Mouse (Mus musculus) liver, embryonic 16.5 days (tissue): ENCODE results near the gene Atp1a1. TPM values are rescaled to one million over a fixed set of nuclear protein-coding genes. Genes with fewer than 3 reads are reported as not detected.

Experiments used
- ATAC-seq: fragments of 200-750 bp; cut with Nextera tagmentation; 2 replicates; pipeline ENCODE4 v1.8.0; 2017; ENCODE audit warnings: low read depth, mild to moderate bottlenecking, moderate number of reproducible peaks, moderate library complexity
- H3K27ac ChIP-seq: fragments of 300-500 bp; sonication (generic); 2 replicates; pipeline ENCODE4 v1.5.1; 2014; ENCODE audit warnings: mild to moderate bottlenecking, low read length
- H3K27me3 ChIP-seq: fragments of 300-500 bp; sonication (generic); 2 replicates; pipeline ENCODE4 v1.6.1; 2014; ENCODE audit warnings: low read depth, low read length, mixed read lengths; ENCODE audit not compliant: control insufficient read depth, insufficient read depth
- H3K36me3 ChIP-seq: fragments of 300-500 bp; sonication (generic); 2 replicates; pipeline ENCODE4 v1.6.1; 2014; ENCODE audit warnings: mild to moderate bottlenecking; ENCODE audit not compliant: control insufficient read depth, insufficient read depth
- H3K4me1 ChIP-seq: fragments of 300-500 bp; sonication (generic); 2 replicates; pipeline ENCODE4 v1.6.1; 2014; ENCODE audit warnings: low read depth, low read length, mixed read lengths; ENCODE audit not compliant: control insufficient read depth
- H3K4me2 ChIP-seq: fragments of 300-500 bp; sonication (generic); 2 replicates; pipeline ENCODE4 v1.6.1; 2014; ENCODE audit warnings: low read depth, low read length, mixed read lengths
- H3K4me3 ChIP-seq: fragments of 300-500 bp; sonication (generic); 2 replicates; pipeline ENCODE4 v1.5.1; 2014; ENCODE audit warnings: low read depth, mild to moderate bottlenecking, low read length
- H3K9ac ChIP-seq: fragments of 300-500 bp; sonication (generic); 2 replicates; pipeline ENCODE4 v1.6.1; 2014; ENCODE audit warnings: low read depth, low read length
- H3K9me3 ChIP-seq: fragments of 300-500 bp; sonication (generic); replicated peaks from 2 replicates; pipeline ENCODE4 v1.6.1; 2016; ENCODE audit warnings: low read length; ENCODE audit not compliant: control insufficient read depth
- WGBS: fragments of 180-500 bp; shearing (Covaris S2); extraction: QIAGEN DNeasy Blood & Tissue Kit; methylation state at CpG from one replicate; pipeline ENCODE4 v1.1.7; 2014; ENCODE audit not compliant: insufficient replicate concordance; 5-methylcytosine and 5-hydroxymethylcytosine counted together
- polyA plus RNA-seq: library from polyadenylated mRNA; unstranded; fragments of >200 nt; fragmentation: Nextera tagmentation; extraction: Ambion mirVana; gene quantifications from 2 replicates; pipeline ENCODE4 v1.2.1, GENCODE M21; 2015

Gene Atp1a1
- polyA plus RNA-seq, 1 experiment from 2014 or later, result 45.4 TPM

- Histone ChIP-seq H3K9me3 (no peaks in the 10 kb centered on the region), H3K4me1 (no peaks in the 10 kb centered on the region), H3K4me2 (no peak overlapping the region), H3K27me3 (no peaks in the 10 kb centered on the region), H3K4me3 (no peak overlapping the region), H3K9ac (no peak overlapping the region), H3K27ac (no peak overlapping the region), H3K36me3 (peaks cover 75% of the 10 kb centered on the region)
- WGBS, result 86% methylated on average over 7 of the region's 7 CpGs
- ATAC-seq, result no peak
These were observed 16.2 kb downstream of the Atp1a1 start for GRCm38 (mm10) chr3:101588299-101588698.

GRCm38 (mm10) chr3:101586794-101587193 is 17.7 kb downstream of the Atp1a1 start:
- 91% methylated on average over 12 of the region's 12 CpGs for WGBS
- H3K9me3 ChIP-seq, result no peaks in the 10 kb centered on the region
- no peak for ATAC-seq

GRCm38 (mm10) chr3:101578072-101578471 is 26.4 kb downstream of the Atp1a1 start:
- no peak for ATAC-seq

More at GRCm38 (mm10) chr3:101586794-101587193, 17.7 kb downstream of the Atp1a1 start:
- Histone ChIP-seq H3K4me3 (no peak overlapping the region), H3K4me2 (no peak overlapping the region), H3K27ac (no peak overlapping the region), H3K36me3 (peaks cover 90% of the 10 kb centered on the region), H3K4me1 (no peaks in the 10 kb centered on the region), H3K27me3 (no peaks in the 10 kb centered on the region), H3K9ac (no peak overlapping the region)

GRCm38 (mm10) chr3:101577361-101577760 is 27.1 kb downstream of the Atp1a1 start:
- Histone ChIP-seq H3K9ac (no peak overlapping the region), H3K4me2 (no peak overlapping the region), H3K27me3 (no peaks in the 10 kb centered on the region), H3K36me3 (peaks cover 54% of the 10 kb centered on the region), H3K4me3 (no peak overlapping the region), H3K9me3 (no peaks in the 10 kb centered on the region), H3K4me1 (no peaks in the 10 kb centered on the region), H3K27ac (no peak overlapping the region)
- WGBS, result 83% methylated on average over 5 of the region's 5 CpGs
- ATAC-seq, result no peak

More at GRCm38 (mm10) chr3:101578072-101578471, 26.4 kb downstream of the Atp1a1 start:
- Histone ChIP-seq H3K9me3 (no peaks in the 10 kb centered on the region), H3K9ac (no peak overlapping the region), H3K4me1 (no peaks in the 10 kb centered on the region), H3K27me3 (no peaks in the 10 kb centered on the region), H3K27ac (no peak overlapping the region), H3K36me3 (peaks cover 61% of the 10 kb centered on the region), H3K4me3 (no peak overlapping the region), H3K4me2 (no peak overlapping the region)
- WGBS, result 81% methylated on average over 3 of the region's 3 CpGs

- Histone ChIP-seq H3K4me1 (no peaks in the 10 kb centered on the region), H3K36me3 (peaks cover 37% of the 10 kb centered on the region), H3K4me2 (no peak overlapping the region), H3K27me3 (no peaks in the 10 kb centered on the region), H3K9ac (no peak overlapping the region), H3K27ac (no peak overlapping the region), H3K9me3 (no peaks in the 10 kb centered on the region), H3K4me3 (no peak overlapping the region)
- ATAC-seq, result no peak
- WGBS, result 64% methylated on average over 9 of the region's 9 CpGs
These were observed 28.9 kb downstream of the Atp1a1 start for GRCm38 (mm10) chr3:101575527-101576085.

GRCm38 (mm10) chr3:101574463-101575193 is 29.9 kb downstream of the Atp1a1 start:
- Histone ChIP-seq H3K27ac (no peak overlapping the region), H3K4me3 (no peak overlapping the region), H3K9me3 (no peaks in the 10 kb centered on the region), H3K27me3 (no peaks in the 10 kb centered on the region), H3K4me2 (no peak overlapping the region), H3K36me3 (peaks cover 28% of the 10 kb centered on the region), H3K9ac (no peak overlapping the region), H3K4me1 (no peaks in the 10 kb centered on the region)
- no peak for ATAC-seq
- 90% methylated on average over 3 of the region's 3 CpGs for WGBS

- WGBS, result 75% methylated on average over 5 of the region's 5 CpGs
These were observed 31.5 kb downstream of the Atp1a1 start for GRCm38 (mm10) chr3:101572991-101573390.

GRCm38 (mm10) chr3:101572174-101572626 is 32.3 kb downstream of the Atp1a1 start:
- Histone ChIP-seq H3K36me3 (peaks cover 5% of the 10 kb centered on the region), H3K9me3 (no peaks in the 10 kb centered on the region), H3K9ac (no peak overlapping the region), H3K4me1 (no peaks in the 10 kb centered on the region), H3K4me2 (no peak overlapping the region), H3K27me3 (no peaks in the 10 kb centered on the region), H3K4me3 (no peak overlapping the region), H3K27ac (no peak overlapping the region)
- 80% methylated on average over 7 of the region's 7 CpGs for WGBS
- no peak for ATAC-seq

More at GRCm38 (mm10) chr3:101572991-101573390, 31.5 kb downstream of the Atp1a1 start:
- peaks cover 13% of the 10 kb centered on the region for H3K36me3 ChIP-seq
- no peak overlapping the region for H3K27ac ChIP-seq
- no peak overlapping the region for H3K4me3 ChIP-seq
- H3K9me3 ChIP-seq, result no peaks in the 10 kb centered on the region
- H3K4me1 ChIP-seq, result no peaks in the 10 kb centered on the region
- no peak for ATAC-seq
- no peak overlapping the region for H3K9ac ChIP-seq
- H3K4me2 ChIP-seq, result no peak overlapping the region
- no peaks in the 10 kb centered on the region for H3K27me3 ChIP-seq

- no peak overlapping the region for H3K4me3 ChIP-seq
- no peak for ATAC-seq
- H3K27me3 ChIP-seq, result no peaks in the 10 kb centered on the region
- 75% methylated on average over 8 of the region's 8 CpGs for WGBS
- H3K9ac ChIP-seq, result no peak overlapping the region
- no peaks in the 10 kb centered on the region for H3K4me1 ChIP-seq
- H3K9me3 ChIP-seq, result no peaks in the 10 kb centered on the region
- H3K27ac ChIP-seq, result no peak overlapping the region
- peaks cover 4% of the 10 kb centered on the region; the same call in 1 of the 2 replicates for H3K36me3 ChIP-seq
- no peak overlapping the region for H3K4me2 ChIP-seq
These were observed 32.9 kb downstream of the Atp1a1 start for GRCm38 (mm10) chr3:101571515-101572130.
